Mouse (Mus musculus): Measurements from ENCODE around the gene Nup43. TPM values are rescaled to one million over a fixed set of nuclear protein-coding genes. Genes with fewer than 3 reads are reported as not detected.
"Not testable (repeated sequence)": the region's sequence is repeated elsewhere in the genome, so short reads cannot be mapped to it uniquely, and the experiment has no call there.

The Nup43 gene
- 26.8 and 31.3 TPM in 2 replicates for polyA plus RNA-seq (2015; fragmentation: Nextera tagmentation; extraction: Ambion mirVana)

GRCm38 (mm10) chr10:7667342-7667802 is at the start of gene Nup43:
Gene Nup43 (plus strand): TSS chr10:7667503.
- no peaks in the 10 kb centered on the region for H3K27me3 ChIP-seq
- ATAC-seq (replicated peaks; ENCODE audit: insufficient number of reproducible peaks, insufficient read depth, low FRiP score, low read depth), result peak; percentile 75
- peaks cover 11% of the 10 kb centered on the region; the same call in 1 of the 2 replicates for H3K36me3 ChIP-seq
- H3K4me1 ChIP-seq (replicated peaks), result peaks cover 19% of the 10 kb centered on the region
- peak within 1 kb of the TSS; percentile 79 for H3K4me2 ChIP-seq
- H3K4me3 ChIP-seq, result peak within 1 kb of the TSS; percentile 82
- peak within 1 kb of the TSS; percentile 77 for H3K9ac ChIP-seq
- H3K9me3 ChIP-seq (replicated peaks), result no peaks in the 10 kb centered on the region
- peak within 1 kb of the TSS; percentile 80 for H3K27ac ChIP-seq
- WGBS, result under 1% methylated on average over 24 of the region's 24 CpGs

GRCm38 (mm10) chr10:7617556-7617955 is 49.7 kb upstream of the Nup43 start:
- H3K9me3 ChIP-seq (replicated peaks); H3K4me3 ChIP-seq; H3K27ac ChIP-seq; H3K4me1 ChIP-seq (replicated peaks); H3K36me3 ChIP-seq; H3K9ac ChIP-seq; ATAC-seq (replicated peaks; ENCODE audit: insufficient number of reproducible peaks, insufficient read depth, low FRiP score, low read depth); H3K4me2 ChIP-seq; H3K27me3 ChIP-seq: not testable (repeated sequence)
- WGBS, result 71% methylated on average over 3 of the region's 3 CpGs

- Histone ChIP-seq H3K9ac (no peak overlapping the region), H3K9me3 (replicated peaks) (peaks cover 3% of the 10 kb centered on the region; the same call in 1 of the 2 replicates), H3K4me3 (no peak overlapping the region), H3K4me1 (replicated peaks) (peaks cover 7% of the 10 kb centered on the region), H3K27ac (no peak overlapping the region), H3K36me3 (no peaks in the 10 kb centered on the region), H3K4me2 (no peak overlapping the region), H3K27me3 (no peaks in the 10 kb centered on the region)
- ATAC-seq (replicated peaks; ENCODE audit: insufficient number of reproducible peaks, insufficient read depth, low FRiP score, low read depth), result no peak
- WGBS, result 95% methylated on average over 5 of the region's 5 CpGs
Measured at GRCm38 (mm10) chr10:7619821-7620241, 47.5 kb upstream of the Nup43 start.

- Histone ChIP-seq H3K9ac (no peak overlapping the region), H3K4me2 (no peak overlapping the region), H3K27ac (no peak overlapping the region), H3K9me3 (replicated peaks) (no peaks in the 10 kb centered on the region), H3K36me3 (no peaks in the 10 kb centered on the region), H3K4me3 (no peak overlapping the region), H3K4me1 (replicated peaks) (peaks cover 7% of the 10 kb centered on the region), H3K27me3 (no peaks in the 10 kb centered on the region)
- 65% methylated on average over 5 of the region's 5 CpGs for WGBS
- ATAC-seq (replicated peaks; ENCODE audit: insufficient number of reproducible peaks, insufficient read depth, low FRiP score, low read depth), result no peak
Measured at GRCm38 (mm10) chr10:7620723-7621122, 46.6 kb upstream of the Nup43 start.

- H3K9me3 ChIP-seq (replicated peaks), result no peaks in the 10 kb centered on the region
- no peaks in the 10 kb centered on the region for H3K36me3 ChIP-seq
- peak overlapping the region; percentile 67 for H3K27ac ChIP-seq
- peak overlapping the region; percentile 14; the same call in 1 of the 2 replicates for H3K4me2 ChIP-seq
- ATAC-seq (replicated peaks; ENCODE audit: insufficient number of reproducible peaks, insufficient read depth, low FRiP score, low read depth), result peak; percentile 70; the same call in 1 of the 2 replicates
- H3K4me3 ChIP-seq, result no peak overlapping the region
- no peak overlapping the region for H3K9ac ChIP-seq
- WGBS, result 54% methylated on average over 3 of the region's 3 CpGs
- no peaks in the 10 kb centered on the region for H3K27me3 ChIP-seq
- H3K4me1 ChIP-seq (replicated peaks), result peaks cover 12% of the 10 kb centered on the region
Measured at GRCm38 (mm10) chr10:7622378-7622777, 44.9 kb upstream of the Nup43 start.

GRCm38 (mm10) chr10:7623861-7624518 is 43.3 kb upstream of the Nup43 start:
- Histone ChIP-seq H3K27ac (no peak overlapping the region), H3K4me1 (replicated peaks) (peaks cover 24% of the 10 kb centered on the region), H3K9me3 (replicated peaks) (no peaks in the 10 kb centered on the region), H3K27me3 (no peaks in the 10 kb centered on the region), H3K4me3 (no peak overlapping the region), H3K4me2 (no peak overlapping the region), H3K9ac (no peak overlapping the region), H3K36me3 (0 out of 2 replicates have a peak, but pooled peaks cover under 1% of the 10 kb centered on the region)
- WGBS, result 88% methylated on average over 3 of the region's 3 CpGs
- no peak for ATAC-seq (replicated peaks; ENCODE audit: insufficient number of reproducible peaks, insufficient read depth, low FRiP score, low read depth)

GRCm38 (mm10) chr10:7629092-7629491 is 38.2 kb upstream of the Nup43 start:
- H3K9ac ChIP-seq, result no peak overlapping the region
- H3K27me3 ChIP-seq, result no peaks in the 10 kb centered on the region
- no peaks in the 10 kb centered on the region for H3K9me3 ChIP-seq (replicated peaks)
- H3K36me3 ChIP-seq, result 0 out of 2 replicates have a peak, but pooled peaks cover 6% of the 10 kb centered on the region
- no peak overlapping the region for H3K4me3 ChIP-seq
- H3K4me1 ChIP-seq (replicated peaks), result peaks cover 39% of the 10 kb centered on the region
- WGBS, result 44% methylated on average over 4 of the region's 4 CpGs
- ATAC-seq (replicated peaks; ENCODE audit: insufficient number of reproducible peaks, insufficient read depth, low FRiP score, low read depth), result no peak
- H3K27ac ChIP-seq, result no peak overlapping the region
- H3K4me2 ChIP-seq, result no peak overlapping the region

- Histone ChIP-seq H3K36me3 (0 out of 2 replicates have a peak, but pooled peaks cover 6% of the 10 kb centered on the region), H3K4me1 (replicated peaks) (peaks cover 39% of the 10 kb centered on the region), H3K4me2 (no peak overlapping the region), H3K4me3 (no peak overlapping the region), H3K27me3 (no peaks in the 10 kb centered on the region), H3K27ac (no peak overlapping the region), H3K9ac (no peak overlapping the region), H3K9me3 (replicated peaks) (no peaks in the 10 kb centered on the region)
- no peak for ATAC-seq (replicated peaks; ENCODE audit: insufficient number of reproducible peaks, insufficient read depth, low FRiP score, low read depth)
- 89% methylated on average over 5 of the region's 5 CpGs for WGBS
Measured at GRCm38 (mm10) chr10:7630286-7630685, 37.0 kb upstream of the Nup43 start.

- H3K27ac ChIP-seq, result peak overlapping the region; percentile 29
Measured at GRCm38 (mm10) chr10:7630951-7631720, 36.2 kb upstream of the Nup43 start.

GRCm38 (mm10) chr10:7640366-7640765 is 26.9 kb upstream of the Nup43 start:
- Histone ChIP-seq H3K36me3 (peaks cover 63% of the 10 kb centered on the region), H3K27me3 (no peaks in the 10 kb centered on the region), H3K4me2 (no peak overlapping the region), H3K9me3 (replicated peaks) (no peaks in the 10 kb centered on the region), H3K9ac (no peak overlapping the region), H3K4me3 (no peak overlapping the region), H3K27ac (no peak overlapping the region), H3K4me1 (replicated peaks) (no peaks in the 10 kb centered on the region)
- ATAC-seq (replicated peaks; ENCODE audit: insufficient number of reproducible peaks, insufficient read depth, low FRiP score, low read depth), result no peak
- WGBS, result 97% methylated on average over 12 of the region's 12 CpGs

More at GRCm38 (mm10) chr10:7630951-7631720, 36.2 kb upstream of the Nup43 start:
- Histone ChIP-seq H3K4me3 (no peak overlapping the region), H3K9me3 (replicated peaks) (no peaks in the 10 kb centered on the region), H3K27me3 (no peaks in the 10 kb centered on the region), H3K9ac (no peak overlapping the region), H3K4me1 (replicated peaks) (peaks cover 39% of the 10 kb centered on the region), H3K36me3 (0 out of 2 replicates have a peak, but pooled peaks cover 6% of the 10 kb centered on the region), H3K4me2 (peak overlapping the region; percentile 1; the same call in 1 of the 2 replicates)
- ATAC-seq (replicated peaks; ENCODE audit: insufficient number of reproducible peaks, insufficient read depth, low FRiP score, low read depth), result 0 out of 2 replicates have a peak, but pooled peaks have one; percentile 55
- 50% methylated on average over 16 of the region's 16 CpGs for whole genome bisulfite sequencing

- H3K36me3 ChIP-seq, result peaks cover 51% of the 10 kb centered on the region
Measured at GRCm38 (mm10) chr10:7645911-7646310, 21.4 kb upstream of the Nup43 start.

More at GRCm38 (mm10) chr10:7645911-7646310, 21.4 kb upstream of the Nup43 start:
- H3K27ac ChIP-seq, result no peak overlapping the region
- peaks cover 7% of the 10 kb centered on the region for H3K4me1 ChIP-seq (replicated peaks)
- no peaks in the 10 kb centered on the region for H3K27me3 ChIP-seq
- H3K4me3 ChIP-seq, result no peak overlapping the region
- no peak overlapping the region for H3K9ac ChIP-seq
- WGBS, result 87% methylated on average over 2 of the region's 2 CpGs
- no peaks in the 10 kb centered on the region for H3K9me3 ChIP-seq (replicated peaks)
- H3K4me2 ChIP-seq, result no peak overlapping the region
- no peak for ATAC-seq (replicated peaks; ENCODE audit: insufficient number of reproducible peaks, insufficient read depth, low FRiP score, low read depth)
